Mouse (Mus musculus) MEL (cell line): ENCODE data around the gene Htr5b. TPM values are rescaled to one million over a fixed set of nuclear protein-coding genes. Genes with fewer than 3 reads are reported as not detected.

Experiments used
- DNase-seq: peaks from one replicate; pipeline ENCODE4 v3.0.0; 2011; ENCODE audit warnings: low read depth, low spot score
- H3K27ac ChIP-seq: 2 replicates; pipeline ENCODE4 v1.5.1; 2012; ENCODE audit warnings: low read depth, mild to moderate bottlenecking, control low read depth, low read length, moderate library complexity; ENCODE audit not compliant: control insufficient read depth
- H3K27me3 ChIP-seq, 2 experiments: fragments of 150-350 bp in 1 of 2; sonication (generic) in 1 of 2; 2 replicates each; pipeline ENCODE4 v1.6.1; 2012; ENCODE audit warnings: low read length in 2 of 2, mild to moderate bottlenecking in 2 of 2, improper control_type of control experiment in 1 of 2, moderate library complexity in 1 of 2; ENCODE audit not compliant: insufficient read depth in 2 of 2, control insufficient read depth in 1 of 2
- H3K36me3 ChIP-seq, 2 experiments: 2 replicates each; pipeline ENCODE4 v1.6.1; 2012 to 2014; ENCODE audit warnings: low read length in 2 of 2, improper control_type of control experiment in 1 of 2, inconsistent platforms in 1 of 2, mild to moderate bottlenecking in 1 of 2; ENCODE audit not compliant: insufficient read depth in 2 of 2, control insufficient read depth in 1 of 2
- H3K4me1 ChIP-seq, 2 experiments: fragments of 150-350 bp in 1 of 2; sonication (generic) in 1 of 2; 2 replicates each; pipeline ENCODE4 v1.6.1; 2012; ENCODE audit warnings: low read length in 2 of 2, improper control_type of control experiment in 1 of 2, mild to moderate bottlenecking in 1 of 2; ENCODE audit not compliant: insufficient read depth in 2 of 2, control insufficient read depth in 1 of 2
- H3K4me3 ChIP-seq, 2 experiments: fragments of 150-350 bp in 1 of 2; sonication (generic) in 1 of 2; 2 replicates each; pipeline ENCODE4 v1.5.1; 2012; ENCODE audit warnings: low read depth in 2 of 2, low read length in 2 of 2, mild to moderate bottlenecking in 2 of 2, moderate library complexity in 2 of 2, control low read depth in 1 of 2, improper control_type of control experiment in 1 of 2; ENCODE audit not compliant: control insufficient read depth in 1 of 2, insufficient read depth in 1 of 2
- H3K79me2 ChIP-seq: 2 replicates; pipeline ENCODE4 v1.6.1; 2012; ENCODE audit warnings: mild to moderate bottlenecking, low read length, moderate library complexity; ENCODE audit not compliant: control insufficient read depth, poor library complexity, insufficient read depth
- H3K9ac ChIP-seq: 2 replicates; pipeline ENCODE4 v1.6.1; 2012; ENCODE audit warnings: low read depth, mild to moderate bottlenecking, control low read depth, low read length, moderate library complexity; ENCODE audit not compliant: control insufficient read depth, poor library complexity, severe bottlenecking
- H3K9me3 ChIP-seq: fragments of 150-350 bp; sonication (generic); replicated peaks from 2 replicates; pipeline ENCODE4 v1.6.1; 2012; ENCODE audit warnings: mild to moderate bottlenecking, low read length, improper control_type of control experiment, moderate library complexity; ENCODE audit not compliant: insufficient read depth
- CHD1 ChIP-seq: IDR thresholded peaks from 2 replicates; pipeline ENCODE4 v1.6.1; 2012; ENCODE audit warnings: low read depth, mild to moderate bottlenecking, inconsistent platforms, low read length, improper control_type of control experiment
- CTCF ChIP-seq, 3 experiments: IDR thresholded peaks in 2 of 3; conservative IDR thresholded peaks in 1 of 3; 2 replicates each; pipeline ENCODE4 v1.5.1; 2011 to 2012; ENCODE audit warnings: low read length in 3 of 3, low read depth in 2 of 3, mild to moderate bottlenecking in 2 of 3, improper control_type of control experiment in 1 of 3, inconsistent platforms in 1 of 3, mixed read lengths in 1 of 3, moderate library complexity in 1 of 3; ENCODE audit not compliant: control insufficient read depth in 1 of 3, insufficient read depth in 1 of 3, poor library complexity in 1 of 3, severe bottlenecking in 1 of 3
- E2F4 ChIP-seq: IDR thresholded peaks from 2 replicates; pipeline ENCODE4 v1.6.1; 2011; ENCODE audit warnings: low read depth, low read length, improper control_type of control experiment, borderline replicate concordance
- ELF1 ChIP-seq: IDR thresholded peaks from 2 replicates; pipeline ENCODE4 v1.6.1; 2014; ENCODE audit warnings: low read depth, mild to moderate bottlenecking, inconsistent platforms, low read length, improper control_type of control experiment, moderate library complexity
- EP300 ChIP-seq, 2 experiments: IDR thresholded peaks; 2 replicates each; pipeline ENCODE4 v1.6.1; 2011; ENCODE audit warnings: improper control_type of control experiment in 2 of 2, low read length in 2 of 2, low read depth in 1 of 2, mild to moderate bottlenecking in 1 of 2
- JUND ChIP-seq: IDR thresholded peaks from 2 replicates; pipeline ENCODE4 v1.6.1; 2011; ENCODE audit warnings: low read depth, mild to moderate bottlenecking, improper control_type of control experiment, low read length
- KAT2A ChIP-seq: conservative IDR thresholded peaks from 2 replicates; pipeline ENCODE4 v1.6.1; 2012; ENCODE audit warnings: low read depth, low read length, improper control_type of control experiment, inconsistent platforms
- MAFK ChIP-seq: IDR thresholded peaks from 2 replicates; pipeline ENCODE4 v1.6.1; 2011; ENCODE audit warnings: low read depth, mild to moderate bottlenecking, low read length, improper control_type of control experiment, borderline replicate concordance
- MEF2A ChIP-seq: IDR thresholded peaks from 2 replicates; pipeline ENCODE4 v1.6.1; 2014; ENCODE audit warnings: low read depth, mild to moderate bottlenecking, inconsistent platforms, low read length, improper control_type of control experiment; ENCODE audit not compliant: poor library complexity, insufficient replicate concordance, severe bottlenecking; ENCODE audit errors: extremely low read depth
- MXI1 ChIP-seq: IDR thresholded peaks from 2 replicates; pipeline ENCODE4 v1.6.1; 2011; ENCODE audit warnings: mild to moderate bottlenecking, low read depth, low read length, improper control_type of control experiment
- NELFE ChIP-seq: IDR thresholded peaks from 2 replicates; pipeline ENCODE4 v1.6.1; 2011; ENCODE audit warnings: low read depth, low read length, improper control_type of control experiment
- NRF1 ChIP-seq: IDR thresholded peaks from 2 replicates; pipeline ENCODE4 v1.6.1; 2014; ENCODE audit warnings: low read depth, mild to moderate bottlenecking, inconsistent platforms, low read length, improper control_type of control experiment, moderate library complexity; ENCODE audit not compliant: poor library complexity, insufficient read depth, severe bottlenecking
- POLR2AphosphoS2 ChIP-seq: IDR thresholded peaks from 2 replicates; pipeline ENCODE4 v1.6.1; 2011; ENCODE audit warnings: low read length, improper control_type of control experiment
- RAD21 ChIP-seq: IDR thresholded peaks from 2 replicates; pipeline ENCODE4 v1.6.1; 2011; ENCODE audit warnings: mild to moderate bottlenecking, low read depth, low read length, improper control_type of control experiment
- RCOR1 ChIP-seq: IDR thresholded peaks from 2 replicates; pipeline ENCODE4 v1.6.1; 2012; ENCODE audit warnings: low read depth, mild to moderate bottlenecking, inconsistent platforms, low read length, improper control_type of control experiment
- SIN3A ChIP-seq: IDR thresholded peaks from 2 replicates; pipeline ENCODE4 v1.6.1; 2012; ENCODE audit warnings: low read length, improper control_type of control experiment, inconsistent platforms
- SMC3 ChIP-seq: IDR thresholded peaks from 2 replicates; pipeline ENCODE4 v1.6.1; 2011; ENCODE audit warnings: low read depth, low read length, improper control_type of control experiment
- TBP ChIP-seq: IDR thresholded peaks from 2 replicates; pipeline ENCODE4 v1.8.0; 2011; ENCODE audit warnings: low read depth, low read length, improper control_type of control experiment
- TCF12 ChIP-seq: IDR thresholded peaks from 2 replicates; pipeline ENCODE4 v1.6.1; 2014; ENCODE audit warnings: low read depth, mild to moderate bottlenecking, inconsistent platforms, low read length, improper control_type of control experiment, moderate library complexity
- UBTF ChIP-seq: IDR thresholded peaks from 2 replicates; pipeline ENCODE4 v1.6.1; 2012; ENCODE audit warnings: low read depth, mild to moderate bottlenecking, inconsistent platforms, low read length, improper control_type of control experiment, moderate library complexity, borderline replicate concordance; ENCODE audit not compliant: insufficient read depth
- ZC3H11A ChIP-seq: IDR thresholded peaks from 2 replicates; pipeline ENCODE4 v1.6.1; 2012; ENCODE audit warnings: low read depth, mild to moderate bottlenecking, inconsistent platforms, low read length, improper control_type of control experiment
- ZMIZ1 ChIP-seq: IDR thresholded peaks from 2 replicates; pipeline ENCODE4 v1.6.1; 2012; ENCODE audit warnings: low read depth, mild to moderate bottlenecking, inconsistent platforms, low read length, improper control_type of control experiment, moderate library complexity
- polyA plus RNA-seq, 2 experiments: library from polyadenylated mRNA; stranded (reverse) in 1 of 2; unstranded in 1 of 2; fragments of >175 nt in 1 of 2; fragments of >200 nt in 1 of 2; gene quantifications; 2 replicates each; pipeline versions ENCODE4 v1.2.1 to v1.2.4; 2012; ENCODE audit warnings: low replicate concordance in 2 of 2, low read depth in 1 of 2; ENCODE audit not compliant: insufficient read length in 2 of 2, insufficient read depth in 1 of 2, missing spikeins in 1 of 2
- total RNA-seq: library from RNA; depleted of rRNA; stranded (reverse); fragments of 300-350 nt; gene quantifications from 2 replicates; pipeline ENCODE4 v1.2.3, GENCODE M21; 2012

Htr5b gene
- total and polyA plus RNA-seq, 3 experiments, result not detected

DNA sequence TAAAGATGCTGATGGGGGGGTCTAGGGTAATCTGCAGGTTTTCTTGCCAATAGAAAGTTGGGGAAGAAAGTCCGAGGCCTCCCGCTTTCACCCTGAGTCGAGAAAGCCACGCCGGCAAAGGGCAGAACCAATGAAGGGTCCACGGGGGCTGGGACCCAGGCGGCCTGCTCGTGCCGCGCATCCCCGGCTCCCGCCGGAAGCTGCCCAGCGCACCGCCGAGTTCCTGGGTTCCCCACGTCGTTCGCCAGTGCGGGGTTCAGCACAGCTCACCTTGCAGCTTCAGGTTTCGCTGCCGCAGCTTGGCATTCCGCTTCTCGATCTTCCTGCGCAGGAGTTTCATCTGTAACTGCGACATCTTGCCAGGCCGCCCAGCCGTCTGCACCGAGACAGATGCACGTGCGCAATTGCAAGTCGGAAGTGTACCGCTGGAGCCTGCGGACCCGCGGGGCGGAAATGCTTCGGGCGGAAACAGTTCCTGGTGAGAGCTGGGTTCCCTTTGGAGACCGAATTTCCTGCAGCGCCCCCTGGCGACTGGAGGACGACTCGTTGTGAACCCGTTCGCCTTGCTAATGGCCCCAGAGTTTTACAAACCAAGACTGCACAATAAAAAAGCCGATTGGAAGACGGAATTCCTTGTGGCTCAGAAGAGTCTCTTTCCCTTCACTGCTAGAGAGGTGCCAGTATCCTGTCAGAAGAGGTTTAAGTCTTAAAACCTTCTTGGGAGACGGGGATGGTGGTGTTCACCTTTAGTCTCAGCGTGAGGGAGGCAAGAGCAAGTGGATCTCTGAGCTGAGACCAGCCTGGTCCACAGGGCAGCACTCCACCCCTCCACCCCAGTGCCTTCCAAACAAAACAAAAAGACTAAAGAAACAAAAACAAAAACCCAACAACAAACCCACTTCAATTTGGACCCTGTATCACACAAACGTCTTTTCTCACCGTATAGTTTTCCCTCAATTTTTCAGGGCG, 39.5 kb upstream of the Htr5b start, which contains the start of gene Ddx18 (continued):
- TF ChIP-seq RAD21 (no peak), JUND (no peak), MXI1 (peak; percentile 98), EP300 (IDR thresholded peaks at IDR 0.05; ENCODE audit: low read depth in 1 of 2, low read length in 2 of 2) (no peak), SMC3 (no peak)

- Histone ChIP-seq H3K36me3 (peaks cover 0 to 16% of the 10 kb centered on the region in 2 experiments; a peak in 2 of 4 replicates), H3K27me3 (no peaks in the 10 kb centered on the region), H3K4me3 (no peak overlapping the region), H3K27ac (no peak overlapping the region), H3K9ac (no peak overlapping the region), H3K79me2 (no peaks in the 10 kb centered on the region), H3K9me3 (no peaks in the 10 kb centered on the region), H3K4me1 (no peaks in the 10 kb centered on the region)
- TF ChIP-seq CHD1 (no peak), NRF1 (no peak), CTCF (IDR thresholded peaks at IDR 0.05 in 2 of 3, conservative IDR thresholded peaks at IDR 0.05 in 1 of 3; ENCODE audit: control insufficient read depth in 1 of 3, insufficient read depth in 1 of 3, low read depth in 2 of 3, low read length in 3 of 3, poor library complexity in 1 of 3, severe bottlenecking in 1 of 3) (no peak), ELF1 (no peak), KAT2A (no peak), POLR2AphosphoS2 (no peak), ZMIZ1 (no peak), RCOR1 (no peak), JUND (no peak), UBTF (no peak), MAFK (no peak), EP300 (IDR thresholded peaks at IDR 0.05; ENCODE audit: low read depth in 1 of 2, low read length in 2 of 2) (no peak), MEF2A (no peak), E2F4 (no peak), SIN3A (no peak), TCF12 (no peak), NELFE (no peak), TBP (no peak), ZC3H11A (no peak)
- DNase-seq, result no peak
These were observed 29.6 kb upstream of the Htr5b start for GRCm38 (mm10) chr1:121557861-121558260.
